11 mouse cellular contexts compared by ENCODE assay signal in genomic region chr17:83313046-83313689, GRCm38 (mm10). TPM values are rescaled to one million over a fixed set of nuclear protein-coding genes. Genes with fewer than 3 reads are reported as not detected.
A peak's percentile ranks its signal among the peaks of the same experiment; 100 is the strongest.
DNase-seq lines count a peak whose midpoint lies in the region; ATAC-seq lines count a peak whose summit lies in the region.
"Had no signal": no experiment of that assay in that cellular context is flagged by ENCODE, and none has a peak within 500 bp of the region (broad histone marks: within the 10 kb centered on the region; RNA-seq: fewer than 3 reads in every experiment).

No protein-coding gene starts in this region.

- peak; percentile 58; the same call in 1 of the 2 replicates for ATAC-seq in embryonic facial prominence, embryonic 13.5 days (ENCODE audit: insufficient number of reproducible peaks, insufficient read depth, low FRiP score, low TSS enrichment, low read depth)
- ATAC-seq in limb, embryonic 13.5 days (ENCODE audit: low FRiP score, low read depth) = no peak; the same call in 1 of the 2 replicates
- ATAC-seq in stomach, embryonic 14.5 days (ENCODE audit: insufficient number of reproducible peaks, insufficient read depth, low FRiP score, low read depth) = no peak

- H3K4me3 ChIP-seq in embryonic facial prominence, embryonic 13.5 days = no peak overlapping the region
- no peak overlapping the region for H3K4me3 ChIP-seq in embryonic facial prominence, embryonic 10.5 days
- H3K4me3 ChIP-seq in limb, embryonic 13.5 days = no peak overlapping the region
- H3K4me3 ChIP-seq in limb, embryonic 10.5 days = no peak overlapping the region
- no peak overlapping the region for H3K4me3 ChIP-seq in stomach, embryonic 14.5 days (ENCODE audit: low read depth, low read length)

- WGBS in embryonic facial prominence, embryonic 13.5 days = 26% methylated on average over 8 of the region's 8 CpGs
- WGBS in embryonic facial prominence, embryonic 10.5 days = 46% methylated on average over 8 of the region's 8 CpGs
- WGBS in limb, embryonic 13.5 days = 31% methylated on average over 8 of the region's 8 CpGs
- WGBS in limb, embryonic 10.5 days = 50% methylated on average over 8 of the region's 8 CpGs
- 24% methylated on average over 8 of the region's 8 CpGs for WGBS in stomach, embryonic 14.5 days

- peak overlapping the region; percentile 50; the same call in 1 of the 2 replicates for H3K4me2 ChIP-seq in embryonic facial prominence, embryonic 13.5 days
- H3K4me2 ChIP-seq in limb, embryonic 13.5 days (replicated peaks) = peak overlapping the region; percentile 52
- H3K4me2 ChIP-seq in stomach, embryonic 14.5 days (replicated peaks; ENCODE audit: low read depth, low read length) = peak overlapping the region; percentile 32; the same call in 1 of the 2 replicates

- no peak for DNase-seq in embryonic facial prominence, embryonic 10.5 days (ENCODE audit: low spot score)
- no peak for DNase-seq in limb, embryonic 10.5 days (ENCODE audit: low spot score)
- DNase-seq in NIH3T3 (ENCODE audit: low read depth) = peak; percentile 81
- no peak for DNase-seq in thymus, postnatal 25 days
- no peak for DNase-seq in urinary bladder, adult 2 months (ENCODE audit: low spot score)
- DNase-seq: cerebellum, adult 11 months had no signal

- no peak overlapping the region for H3K9ac ChIP-seq in embryonic facial prominence, embryonic 13.5 days
- H3K9ac ChIP-seq in limb, embryonic 13.5 days = no peak overlapping the region
- H3K9ac ChIP-seq in stomach, embryonic 14.5 days (replicated peaks; ENCODE audit: low read depth, low read length) = no peak overlapping the region
- H3K9ac ChIP-seq: liver, embryonic 14.5 days had no signal

- H3K27me3 ChIP-seq in embryonic facial prominence, embryonic 13.5 days = no peaks in the 10 kb centered on the region
- H3K27me3 ChIP-seq in embryonic facial prominence, embryonic 10.5 days (replicated peaks; ENCODE audit: low read depth, poor library complexity, severe bottlenecking) = no peaks in the 10 kb centered on the region; the same call in 1 of the 2 replicates
- H3K27me3 ChIP-seq in limb, embryonic 13.5 days = no peaks in the 10 kb centered on the region
- H3K27me3 ChIP-seq in limb, embryonic 10.5 days (ENCODE audit: low read depth, poor library complexity, severe bottlenecking) = no peaks in the 10 kb centered on the region
- H3K27me3 ChIP-seq in stomach, embryonic 14.5 days (ENCODE audit: control insufficient read depth, insufficient read depth, low read length) = no peaks in the 10 kb centered on the region

- no peaks in the 10 kb centered on the region for H3K36me3 ChIP-seq in embryonic facial prominence, embryonic 13.5 days
- no peaks in the 10 kb centered on the region for H3K36me3 ChIP-seq in embryonic facial prominence, embryonic 10.5 days (replicated peaks)
- H3K36me3 ChIP-seq in limb, embryonic 13.5 days = no peaks in the 10 kb centered on the region
- no peaks in the 10 kb centered on the region for H3K36me3 ChIP-seq in limb, embryonic 10.5 days
- no peaks in the 10 kb centered on the region for H3K36me3 ChIP-seq in stomach, embryonic 14.5 days (ENCODE audit: control insufficient read depth, insufficient read depth, low read length)
- H3K36me3 ChIP-seq: G1E had no signal

- H3K4me1 ChIP-seq in embryonic facial prominence, embryonic 13.5 days = peaks cover 28% of the 10 kb centered on the region
- H3K4me1 ChIP-seq in embryonic facial prominence, embryonic 10.5 days = peaks cover 44% of the 10 kb centered on the region
- H3K4me1 ChIP-seq in limb, embryonic 13.5 days = peaks cover 50% of the 10 kb centered on the region
- H3K4me1 ChIP-seq in limb, embryonic 10.5 days = peaks cover 46% of the 10 kb centered on the region
- peaks cover 26% of the 10 kb centered on the region for H3K4me1 ChIP-seq in stomach, embryonic 14.5 days (ENCODE audit: control insufficient read depth, insufficient read depth, low read length)

- no peaks in the 10 kb centered on the region for H3K9me3 ChIP-seq in embryonic facial prominence, embryonic 13.5 days
- H3K9me3 ChIP-seq in embryonic facial prominence, embryonic 10.5 days = peaks cover under 1% of the 10 kb centered on the region; the same call in 1 of the 2 replicates
- H3K9me3 ChIP-seq in limb, embryonic 13.5 days = no peaks in the 10 kb centered on the region
- no peaks in the 10 kb centered on the region for H3K9me3 ChIP-seq in limb, embryonic 10.5 days (replicated peaks)
- no peaks in the 10 kb centered on the region for H3K9me3 ChIP-seq in stomach, embryonic 14.5 days (ENCODE audit: control insufficient read depth, low read depth, low read length)
- H3K9me3 ChIP-seq: G1E had no signal

- peak overlapping the region; percentile 44; the same call in 1 of the 2 replicates for H3K27ac ChIP-seq in embryonic facial prominence, embryonic 13.5 days
- H3K27ac ChIP-seq in embryonic facial prominence, embryonic 10.5 days (replicated peaks) = no peak overlapping the region
- peak overlapping the region; percentile 87; the same call in 1 of the 2 replicates for H3K27ac ChIP-seq in limb, embryonic 13.5 days
- H3K27ac ChIP-seq in limb, embryonic 10.5 days = no peak overlapping the region; the same call in 1 of the 2 replicates
- H3K27ac ChIP-seq in stomach, embryonic 14.5 days (ENCODE audit: low read length) = no peak overlapping the region
- H3K27ac ChIP-seq: liver, embryonic 14.5 days had no signal

RNA-seq across cellular contexts. Expression of gene Eml4, which starts 37.6 kb away (rescaled TPM):
- polyA plus RNA-seq in embryonic facial prominence, embryonic 13.5 days (2015; fragmentation: Nextera tagmentation; extraction: Ambion mirVana) = 41.6 and 43.7 TPM in 2 replicates
- 56.0 and 58.3 TPM in 2 replicates for polyA plus RNA-seq in embryonic facial prominence, embryonic 10.5 days (2016; fragmentation: Nextera tagmentation; extraction: Ambion mirVana)
- polyA plus RNA-seq in limb, embryonic 13.5 days (2015; fragmentation: Nextera tagmentation; extraction: Ambion mirVana) = 42.1 and 46.8 TPM in 2 replicates
- 71.6 and 72.3 TPM in 2 replicates for polyA plus RNA-seq in limb, embryonic 10.5 days (2016; fragmentation: Nextera tagmentation; extraction: Ambion mirVana)
- polyA plus RNA-seq in stomach, embryonic 14.5 days (2014; fragmentation: Nextera tagmentation; extraction: Ambion mirVana) = 41.9 and 47.3 TPM in 2 replicates
- 17.4 and 19.6 TPM in 2 replicates for polyA plus RNA-seq in urinary bladder, adult 2 months (2012; rRNA removed)

Comparison
In these comparisons a context has a peak if more than half of its experiments do, and no peak if none do; other contexts are left out.
1. H3K27ac ChIP-seq: peak in embryonic facial prominence, embryonic 13.5 days (single experiment) and limb, embryonic 13.5 days (single experiment); none in embryonic facial prominence, embryonic 10.5 days (single experiment), limb, embryonic 10.5 days (single experiment) and stomach, embryonic 14.5 days (single experiment).
2. Peak in every context shown above with its lines, with median percentiles within 50 percentile points of each other: H3K4me2 ChIP-seq.